Mouse (Mus musculus) cerebellum, postnatal 10 days (tissue): ENCODE data around the gene Ttc28.
A peak's percentile ranks its signal among the peaks of the same experiment; 100 is the strongest.

Source experiments
- DNase-seq, 2 experiments: peaks; one replicate each; pipeline ENCODE4 v3.0.0; 2021; ENCODE audit warnings: mixed read lengths in 2 of 2

Ttc28 gene

GRCm38 (mm10) chr5:111216166-111216565 is 336.6 kb downstream of the Ttc28 start:
- DNase-seq: peak in 1 of 2 experiments; percentile 21

GRCm38 (mm10) chr5:111217447-111218110 is 338.0 kb downstream of the Ttc28 start:
- DNase-seq: peak; percentile 61 to 64

GRCm38 (mm10) chr5:111218111-111218891 is 338.7 kb downstream of the Ttc28 start:
- peak in 1 of 2 experiments; percentile 16 for DNase-seq

GRCm38 (mm10) chr5:111218998-111219397 is 339.4 kb downstream of the Ttc28 start:
- DNase-seq: peak in 1 of 2 experiments; percentile 64

- peak; percentile 65 to 80 for DNase-seq
Measured at GRCm38 (mm10) chr5:111220679-111221380, 341.2 kb downstream of the Ttc28 start.

GRCm38 (mm10) chr5:111222820-111223219 is 343.2 kb downstream of the Ttc28 start:
- no peak for DNase-seq

- no peak for DNase-seq
Measured at GRCm38 (mm10) chr5:111225306-111225705, 345.7 kb downstream of the Ttc28 start.

- peak; percentile 82 to 86 for DNase-seq
Measured at GRCm38 (mm10) chr5:111226486-111226885, 346.9 kb downstream of the Ttc28 start.

- no peak for DNase-seq
Measured at GRCm38 (mm10) chr5:111227850-111228249, 348.2 kb downstream of the Ttc28 start.

GRCm38 (mm10) chr5:111228302-111229040 is 348.9 kb downstream of the Ttc28 start:
- DNase-seq: peak; percentile 48 to 59

GRCm38 (mm10) chr5:111229041-111229394 is 349.4 kb downstream of the Ttc28 start:
- DNase-seq: peak in 1 of 2 experiments; percentile 37

GRCm38 (mm10) chr5:111229671-111230070 is 350.1 kb downstream of the Ttc28 start:
- DNase-seq: no peak

GRCm38 (mm10) chr5:111231044-111231443 is 351.4 kb downstream of the Ttc28 start:
- peak; percentile 36 to 43 for DNase-seq

GRCm38 (mm10) chr5:111231769-111232168 is 352.2 kb downstream of the Ttc28 start:
- no peak for DNase-seq

GRCm38 (mm10) chr5:111233022-111233709 is 353.6 kb downstream of the Ttc28 start:
- DNase-seq: no peak

- peak; percentile 79 to 82 for DNase-seq
Measured at GRCm38 (mm10) chr5:111235131-111235530, 355.5 kb downstream of the Ttc28 start.

GRCm38 (mm10) chr5:111237176-111237636 is 357.6 kb downstream of the Ttc28 start:
- DNase-seq: peak; percentile 83 to 88

- DNase-seq: peak in 1 of 2 experiments; percentile 44
Measured at GRCm38 (mm10) chr5:111239223-111239622, 359.6 kb downstream of the Ttc28 start.

- DNase-seq: no peak
Measured at GRCm38 (mm10) chr5:111243447-111244040, 363.9 kb downstream of the Ttc28 start.

- DNase-seq: no peak
Measured at GRCm38 (mm10) chr5:111244061-111244460, 364.5 kb downstream of the Ttc28 start.

- no peak for DNase-seq
Measured at GRCm38 (mm10) chr5:111247571-111248265, 368.1 kb downstream of the Ttc28 start.
